ENCODE assay signal across 10 mouse cellular contexts in the genomic region with DNA sequence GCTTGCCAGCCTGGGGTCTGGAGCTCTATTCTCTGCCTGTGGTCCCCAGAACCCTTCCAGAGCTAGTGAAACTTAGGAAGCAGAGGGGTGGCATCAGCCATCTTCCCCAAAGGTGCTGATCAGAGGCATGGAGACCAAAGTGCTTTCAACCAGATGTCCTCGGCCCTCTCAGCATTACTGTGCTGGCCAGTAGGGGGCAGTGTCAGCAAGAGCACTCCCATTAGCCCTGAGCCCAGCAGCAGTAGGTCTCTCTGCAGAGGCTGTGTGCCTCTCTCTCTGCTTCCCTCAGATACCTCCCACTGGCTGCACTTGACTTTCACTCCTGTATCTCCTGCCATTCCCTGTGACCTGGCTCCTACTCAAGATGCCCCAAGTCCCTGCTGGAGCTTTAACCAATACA. TPM values are rescaled to one million over a fixed set of nuclear protein-coding genes. Genes with fewer than 3 reads are reported as not detected.
A peak's percentile ranks its signal among the peaks of the same experiment; 100 is the strongest.
DNase-seq lines count a peak whose midpoint lies in the region; ATAC-seq and TF ChIP-seq lines count a peak whose summit lies in the region.
"Had no signal": no experiment of that assay in that cellular context is flagged by ENCODE, and none has a peak within 500 bp of the region (broad histone marks: within the 10 kb centered on the region; RNA-seq: fewer than 3 reads in every experiment).

No protein-coding gene starts in this region.

- 31% methylated on average over 1 of the region's 1 CpGs for WGBS in midbrain, embryonic 14.5 days
- WGBS in midbrain, embryonic 16.5 days: 63% methylated on average over 1 of the region's 1 CpGs
- 43% methylated on average over 1 of the region's 1 CpGs for WGBS in lung, postnatal 0 days

- H3K4me3 ChIP-seq in midbrain, embryonic 14.5 days (replicated peaks; ENCODE audit: low read depth, low read length): no peak overlapping the region
- no peak overlapping the region for H3K4me3 ChIP-seq in midbrain, embryonic 16.5 days (ENCODE audit: low read depth, low read length)
- H3K4me3 ChIP-seq in lung, postnatal 0 days (ENCODE audit: low read depth, low read length): no peak overlapping the region
- H3K4me3 ChIP-seq: heart, embryonic 13.5 days; neural tube, embryonic 13.5 days had no signal

- H3K9me3 ChIP-seq in midbrain, embryonic 14.5 days (ENCODE audit: control insufficient read depth, low read length): no peaks in the 10 kb centered on the region
- H3K9me3 ChIP-seq in midbrain, embryonic 16.5 days (replicated peaks; ENCODE audit: control insufficient read depth, low read length, poor library complexity, severe bottlenecking): no peaks in the 10 kb centered on the region
- H3K9me3 ChIP-seq in lung, postnatal 0 days (ENCODE audit: low read length): no peaks in the 10 kb centered on the region
- H3K9me3 ChIP-seq: heart, embryonic 13.5 days; neural tube, embryonic 13.5 days had no signal

- no peaks in the 10 kb centered on the region for H3K27me3 ChIP-seq in midbrain, embryonic 14.5 days (ENCODE audit: control insufficient read depth, insufficient read depth, low read length)
- H3K27me3 ChIP-seq in midbrain, embryonic 16.5 days (ENCODE audit: control insufficient read depth, insufficient read depth, low read depth, low read length): no peaks in the 10 kb centered on the region
- no peaks in the 10 kb centered on the region for H3K27me3 ChIP-seq in lung, postnatal 0 days (replicated peaks; ENCODE audit: insufficient read depth, low read length)
- H3K27me3 ChIP-seq: heart, embryonic 13.5 days; neural tube, embryonic 13.5 days had no signal

- H3K4me2 ChIP-seq in midbrain, embryonic 14.5 days (ENCODE audit: low read length): no peak overlapping the region
- H3K4me2 ChIP-seq in midbrain, embryonic 16.5 days (ENCODE audit: low read length): no peak overlapping the region
- H3K4me2 ChIP-seq in lung, postnatal 0 days (replicated peaks; ENCODE audit: low read depth, low read length): no peak overlapping the region
- H3K4me2 ChIP-seq: heart, embryonic 13.5 days; neural tube, embryonic 13.5 days had no signal

- DNase-seq in CD4-positive, CD25-positive, alpha-beta regulatory T cell, adult 2 months (ENCODE audit: low read depth, low spot score): peak; percentile 75
- peak; percentile 61 for DNase-seq in midbrain, embryonic 14.5 days
- DNase-seq in embryo, embryonic 9.5 days (ENCODE audit: extremely low spot score): peak; percentile 45
- peak; percentile 66 to 76 for DNase-seq in kidney, postnatal 25 days
- DNase-seq in lung, postnatal 0 days (ENCODE audit: low spot score): peak; percentile 69
- DNase-seq in spleen, postnatal 10 days (ENCODE audit: low spot score in 2 of 2): peak; percentile 60 to 78

- peak; percentile 84 for TF ChIP-seq CTCF in lung, postnatal 0 days (IDR thresholded peaks at IDR 0.05)

- TF ChIP-seq EP300 in lung, postnatal 0 days (IDR thresholded peaks at IDR 0.05): no peak

- H3K9ac ChIP-seq in midbrain, embryonic 14.5 days (replicated peaks; ENCODE audit: low read length): no peak overlapping the region
- H3K9ac ChIP-seq in midbrain, embryonic 16.5 days (ENCODE audit: low read depth, low read length): no peak overlapping the region
- H3K9ac ChIP-seq in lung, postnatal 0 days (replicated peaks; ENCODE audit: low read depth): no peak overlapping the region
- H3K9ac ChIP-seq: heart, embryonic 13.5 days; neural tube, embryonic 13.5 days had no signal

- no peak overlapping the region for H3K27ac ChIP-seq in midbrain, embryonic 14.5 days (replicated peaks; ENCODE audit: low read depth, low read length)
- H3K27ac ChIP-seq in midbrain, embryonic 16.5 days (ENCODE audit: low read length): no peak overlapping the region
- H3K27ac ChIP-seq in lung, postnatal 0 days (ENCODE audit: low read length): no peak overlapping the region
- H3K27ac ChIP-seq: heart, embryonic 13.5 days; neural tube, embryonic 13.5 days had no signal

- ATAC-seq in CD4-positive, CD25-positive, alpha-beta regulatory T cell, adult 4 months: no peak
- ATAC-seq in midbrain, embryonic 14.5 days (ENCODE audit: low FRiP score, low TSS enrichment): no peak
- ATAC-seq in midbrain, embryonic 16.5 days: no peak
- ATAC-seq in lung, postnatal 0 days: peak; percentile 55; the same call in 1 of the 2 replicates

- H3K36me3 ChIP-seq in midbrain, embryonic 14.5 days (ENCODE audit: control insufficient read depth, insufficient read depth, low read length): peaks cover 19% of the 10 kb centered on the region
- no peaks in the 10 kb centered on the region for H3K36me3 ChIP-seq in midbrain, embryonic 16.5 days (ENCODE audit: control insufficient read depth, insufficient read depth, low read length)
- H3K36me3 ChIP-seq in lung, postnatal 0 days (ENCODE audit: insufficient read depth, low read length): peaks cover 40% of the 10 kb centered on the region; the same call in 1 of the 2 replicates

- no peaks in the 10 kb centered on the region for H3K4me1 ChIP-seq in midbrain, embryonic 14.5 days (ENCODE audit: control insufficient read depth, insufficient read depth, low read length)
- H3K4me1 ChIP-seq in midbrain, embryonic 16.5 days (ENCODE audit: control insufficient read depth, insufficient read depth, low read length): no peaks in the 10 kb centered on the region
- H3K4me1 ChIP-seq in lung, postnatal 0 days (ENCODE audit: insufficient read depth, low read depth, low read length): no peaks in the 10 kb centered on the region
- H3K4me1 ChIP-seq: neural tube, embryonic 13.5 days had no signal

RNA-seq across cellular contexts. Expression of gene Ppp6r3, which starts 11.0 kb away (rescaled TPM):
- 10 to 100 TPM; 73.5 to 93.5 TPM for polyA plus RNA-seq in CD4-positive, CD25-positive, alpha-beta regulatory T cell, adult 4 months (2017; shearing (Covaris generic))
- polyA plus RNA-seq in midbrain, embryonic 14.5 days (2014; fragmentation: Nextera tagmentation; extraction: Ambion mirVana): 56.9 and 74.1 TPM in 2 replicates
- polyA plus RNA-seq in midbrain, embryonic 16.5 days (2015; fragmentation: Nextera tagmentation; extraction: Ambion mirVana): 56.9 and 60.2 TPM in 2 replicates
- polyA plus RNA-seq in lung, postnatal 0 days (2015; fragmentation: Nextera tagmentation; extraction: Ambion mirVana): 30.6 and 33.6 TPM in 2 replicates
